Mouse (Mus musculus): ENCODE measurements around the gene Smyd1.

DNA sequence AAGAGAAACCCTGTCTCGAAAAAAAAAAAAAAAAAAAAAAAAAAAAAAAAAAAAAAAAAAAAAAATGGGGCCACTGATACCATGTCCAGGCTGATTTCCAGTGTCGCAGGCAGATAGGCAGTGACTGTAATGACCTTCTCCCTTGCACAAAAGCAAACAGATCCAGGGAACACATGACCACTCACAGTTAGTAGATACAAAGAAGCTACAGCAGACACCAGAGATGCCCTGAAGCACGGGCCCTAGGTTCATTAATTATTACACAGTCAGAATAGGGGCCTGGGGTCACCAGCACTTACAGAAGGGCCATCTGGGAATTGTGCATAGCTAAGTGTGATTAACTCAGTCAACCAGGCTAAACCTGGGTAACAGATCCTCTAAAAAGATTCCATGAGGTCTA, 86.1 kb downstream of the Smyd1 start:
- TF ChIP-seq CTCF (IDR thresholded peaks at IDR 0.05; ENCODE audit: low read depth) (no peak), EP300 (optimal IDR thresholded peaks at IDR 0.05) (no peak)
